Mouse (Mus musculus) hindbrain, embryonic 13.5 days (tissue): Measurements from ENCODE around the gene Cib2. TPM values are rescaled to one million over a fixed set of nuclear protein-coding genes. Genes with fewer than 3 reads are reported as not detected.

Source experiments
- ATAC-seq: fragments of 200-750 bp; cut with Nextera tagmentation; 2 replicates; pipeline ENCODE4 v1.8.0; 2017; ENCODE audit warnings: moderate TSS enrichment; ENCODE audit not compliant: low FRiP score
- H3K27ac ChIP-seq: fragments of 300-500 bp; sonication (generic); 2 replicates; pipeline ENCODE4 v1.5.1; 2015; ENCODE audit warnings: inconsistent platforms, mild to moderate bottlenecking, moderate library complexity
- H3K27me3 ChIP-seq: fragments of 300-500 bp; sonication (generic); 2 replicates; pipeline ENCODE4 v1.6.1; 2015; ENCODE audit warnings: mild to moderate bottlenecking, inconsistent platforms
- H3K36me3 ChIP-seq: fragments of 300-500 bp; sonication (generic); 2 replicates; pipeline ENCODE4 v1.6.1; 2015; ENCODE audit warnings: mild to moderate bottlenecking, inconsistent platforms
- H3K4me1 ChIP-seq: fragments of 300-500 bp; sonication (generic); replicated peaks from 2 replicates; pipeline ENCODE4 v1.6.1; 2015; ENCODE audit warnings: inconsistent platforms
- H3K4me2 ChIP-seq: fragments of 300-500 bp; sonication (generic); 2 replicates; pipeline ENCODE4 v1.6.1; 2015; ENCODE audit warnings: inconsistent platforms, mild to moderate bottlenecking, moderate library complexity
- H3K4me3 ChIP-seq: fragments of 300-500 bp; sonication (generic); 2 replicates; pipeline ENCODE4 v1.5.1; 2015; ENCODE audit warnings: mild to moderate bottlenecking, inconsistent platforms
- H3K9ac ChIP-seq: fragments of 300-500 bp; sonication (generic); 2 replicates; pipeline ENCODE4 v1.6.1; 2015; ENCODE audit warnings: mild to moderate bottlenecking, inconsistent platforms
- H3K9me3 ChIP-seq: fragments of 300-500 bp; sonication (generic); 2 replicates; pipeline ENCODE4 v1.6.1; 2016; ENCODE audit warnings: inconsistent platforms
- WGBS: fragments of 180-500 bp; shearing (Covaris S2); methylation state at CpG from one replicate; pipeline ENCODE4 v1.1.7; 2015; 5-methylcytosine and 5-hydroxymethylcytosine counted together
- polyA plus RNA-seq: library from polyadenylated mRNA; unstranded; fragments of >200 nt; fragmentation: Nextera tagmentation; extraction: Ambion mirVana; gene quantifications from 2 replicates; pipeline ENCODE4 v1.2.1, GENCODE M21; 2015

Gene Cib2
- polyA plus RNA-seq, 1 experiment from 2014 or later: 45.2 TPM

GRCm38 (mm10) chr9:54571130-54571839, 11.3 kb upstream of the Cib2 start:
- WGBS: 85% methylated on average over 9 of the region's 9 CpGs
- H3K27ac ChIP-seq: no peak overlapping the region
- no peak for ATAC-seq
- H3K9me3 ChIP-seq: no peaks in the 10 kb centered on the region
- no peaks in the 10 kb centered on the region for H3K27me3 ChIP-seq
- H3K4me2 ChIP-seq: no peak overlapping the region
- H3K4me3 ChIP-seq: no peak overlapping the region
- no peaks in the 10 kb centered on the region for H3K4me1 ChIP-seq
- H3K9ac ChIP-seq: no peak overlapping the region
- H3K36me3 ChIP-seq: no peaks in the 10 kb centered on the region

GRCm38 (mm10) chr9:54568732-54569131, 8.7 kb upstream of the Cib2 start:
- no peak overlapping the region for H3K9ac ChIP-seq
- no peak overlapping the region for H3K4me2 ChIP-seq
- H3K4me3 ChIP-seq: no peak overlapping the region
- H3K27ac ChIP-seq: no peak overlapping the region
- no peak for ATAC-seq
- H3K36me3 ChIP-seq: no peaks in the 10 kb centered on the region
- H3K27me3 ChIP-seq: no peaks in the 10 kb centered on the region
- no peaks in the 10 kb centered on the region for H3K9me3 ChIP-seq
- H3K4me1 ChIP-seq: no peaks in the 10 kb centered on the region
- WGBS: 35% methylated on average over 2 of the region's 2 CpGs

- Histone ChIP-seq H3K4me2 (no peak overlapping the region), H3K27ac (no peak overlapping the region), H3K4me1 (no peaks in the 10 kb centered on the region), H3K9me3 (no peaks in the 10 kb centered on the region), H3K9ac (no peak overlapping the region), H3K27me3 (no peaks in the 10 kb centered on the region), H3K36me3 (no peaks in the 10 kb centered on the region), H3K4me3 (no peak overlapping the region)
- WGBS: 70% methylated on average over 4 of the region's 4 CpGs
- no peak for ATAC-seq
Measured at GRCm38 (mm10) chr9:54566958-54567357, 6.9 kb upstream of the Cib2 start.

DNA sequence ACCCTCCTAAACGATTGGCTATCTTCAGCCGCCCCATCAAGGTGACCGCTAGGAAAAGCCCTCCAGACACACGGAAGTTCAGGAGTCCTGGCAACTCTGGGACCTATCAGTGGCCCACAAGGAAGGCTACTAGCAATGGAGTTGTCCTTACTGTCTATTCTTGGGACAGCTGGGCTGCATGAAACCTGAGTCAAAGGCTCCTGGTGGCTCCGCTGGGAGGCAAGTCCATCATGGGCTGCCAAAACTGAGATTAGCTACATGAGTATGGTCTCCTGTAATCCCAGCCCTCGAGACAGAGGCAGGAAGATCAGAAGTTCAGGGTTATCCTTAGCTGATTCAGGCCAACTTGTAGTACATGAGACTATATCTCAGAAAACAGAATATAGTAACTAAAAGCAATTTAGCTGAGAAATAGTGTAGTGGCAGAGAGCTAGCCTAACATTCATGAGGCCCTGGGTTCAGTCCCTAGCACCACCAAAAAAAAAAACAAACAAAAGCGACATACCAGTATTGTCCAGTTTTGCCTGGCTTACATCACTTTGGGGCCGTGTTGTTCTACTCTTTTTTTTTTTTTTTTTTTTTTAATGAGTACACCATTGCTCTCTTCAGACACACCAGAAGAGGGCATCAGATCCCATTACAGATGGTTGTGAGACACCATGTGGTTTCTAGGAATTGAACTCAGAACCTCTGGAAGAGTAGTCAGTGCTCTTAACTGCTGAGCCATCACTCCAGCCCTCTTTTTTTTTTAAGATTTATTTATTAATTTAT, 998 bp upstream of the Cib2 start:
- H3K4me2 ChIP-seq: peak overlapping the region; percentile 71
- no peak overlapping the region for H3K9ac ChIP-seq
- no peak for ATAC-seq
- no peak overlapping the region for H3K4me3 ChIP-seq
- H3K9me3 ChIP-seq: no peaks in the 10 kb centered on the region
- H3K36me3 ChIP-seq: no peaks in the 10 kb centered on the region
- peaks cover 21% of the 10 kb centered on the region for H3K4me1 ChIP-seq
- 87% methylated on average over 8 of the region's 8 CpGs for WGBS
- no peak overlapping the region for H3K27ac ChIP-seq
- H3K27me3 ChIP-seq: no peaks in the 10 kb centered on the region

- no peak overlapping the region for H3K4me3 ChIP-seq
- H3K4me1 ChIP-seq: peaks cover 21% of the 10 kb centered on the region
- WGBS: 76% methylated on average over 8 of the region's 8 CpGs
- no peak overlapping the region for H3K9ac ChIP-seq
- H3K9me3 ChIP-seq: no peaks in the 10 kb centered on the region
- H3K27ac ChIP-seq: no peak overlapping the region
- peak overlapping the region; percentile 71; the same call in 1 of the 2 replicates for H3K4me2 ChIP-seq
- ATAC-seq: no peak
- H3K27me3 ChIP-seq: no peaks in the 10 kb centered on the region
- H3K36me3 ChIP-seq: no peaks in the 10 kb centered on the region
Measured at GRCm38 (mm10) chr9:54558731-54559130, 1.3 kb downstream of the Cib2 start.

GRCm38 (mm10) chr9:54555044-54555443, 5.0 kb downstream of the Cib2 start:
- H3K27ac ChIP-seq: no peak overlapping the region
- H3K9ac ChIP-seq: no peak overlapping the region
- H3K36me3 ChIP-seq: 0 out of 2 replicates have a peak, but pooled peaks cover 2% of the 10 kb centered on the region
- 68% methylated on average over 2 of the region's 2 CpGs for WGBS
- H3K4me2 ChIP-seq: no peak overlapping the region
- no peak for ATAC-seq
- no peak overlapping the region for H3K4me3 ChIP-seq
- H3K4me1 ChIP-seq: peaks cover 17% of the 10 kb centered on the region
- no peaks in the 10 kb centered on the region for H3K27me3 ChIP-seq
- H3K9me3 ChIP-seq: no peaks in the 10 kb centered on the region

DNA sequence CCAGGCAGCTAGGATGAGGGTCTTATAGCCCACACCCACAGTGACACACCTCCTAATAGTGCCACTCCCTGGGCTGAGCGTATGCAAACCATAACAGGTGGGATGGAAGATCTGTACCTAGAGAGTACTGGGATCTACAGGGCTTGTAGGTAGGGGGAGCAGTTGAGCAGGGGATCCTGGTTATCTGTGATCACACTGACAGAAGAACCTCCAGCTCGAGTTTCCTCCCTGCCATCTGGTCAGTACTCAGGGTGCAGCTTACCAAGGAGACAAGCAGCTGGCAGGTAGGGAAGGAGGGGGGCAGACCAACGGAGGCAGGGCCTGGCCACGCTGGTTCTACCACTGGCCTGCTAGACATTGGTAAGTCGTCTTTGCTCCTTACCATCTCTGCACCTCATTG, 7.6 kb downstream of the Cib2 start:
- H3K4me1 ChIP-seq: no peaks in the 10 kb centered on the region
- ATAC-seq: no peak

DNA sequence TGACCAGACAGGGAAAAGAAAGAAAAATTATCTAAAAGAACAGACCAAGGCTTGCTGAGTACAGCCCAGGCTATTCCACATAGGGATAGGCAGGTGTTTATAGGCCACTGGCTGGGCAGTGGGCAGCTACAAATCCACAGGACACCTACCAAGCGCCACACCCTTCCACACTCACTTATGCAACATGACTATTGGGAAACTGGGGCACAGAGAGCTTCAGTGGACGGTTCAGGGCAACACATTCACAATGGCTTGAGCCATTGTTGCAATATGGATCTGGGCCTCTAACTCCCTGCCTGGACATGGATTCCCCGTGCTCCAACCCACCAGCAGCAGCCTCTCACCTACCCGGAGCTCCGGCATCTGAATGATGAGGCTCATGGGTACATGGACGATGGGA, 10.6 kb downstream of the Cib2 start:
- Histone ChIP-seq H3K27ac (no peak overlapping the region), H3K4me2 (no peak overlapping the region), H3K4me3 (no peak overlapping the region), H3K9me3 (no peaks in the 10 kb centered on the region), H3K9ac (no peak overlapping the region), H3K36me3 (peaks cover 42% of the 10 kb centered on the region), H3K4me1 (no peaks in the 10 kb centered on the region), H3K27me3 (no peaks in the 10 kb centered on the region)
- no peak for ATAC-seq
- 90% methylated on average over 6 of the region's 6 CpGs for WGBS

More for the DNA sequence above, 7.6 kb downstream of the Cib2 start:
- no peaks in the 10 kb centered on the region for H3K9me3 ChIP-seq
- H3K27ac ChIP-seq: no peak overlapping the region
- H3K27me3 ChIP-seq: no peaks in the 10 kb centered on the region
- H3K36me3 ChIP-seq: peaks cover 16% of the 10 kb centered on the region
- H3K4me2 ChIP-seq: no peak overlapping the region
- 35% methylated on average over 5 of the region's 5 CpGs for WGBS
- H3K4me3 ChIP-seq: no peak overlapping the region
- H3K9ac ChIP-seq: no peak overlapping the region

DNA sequence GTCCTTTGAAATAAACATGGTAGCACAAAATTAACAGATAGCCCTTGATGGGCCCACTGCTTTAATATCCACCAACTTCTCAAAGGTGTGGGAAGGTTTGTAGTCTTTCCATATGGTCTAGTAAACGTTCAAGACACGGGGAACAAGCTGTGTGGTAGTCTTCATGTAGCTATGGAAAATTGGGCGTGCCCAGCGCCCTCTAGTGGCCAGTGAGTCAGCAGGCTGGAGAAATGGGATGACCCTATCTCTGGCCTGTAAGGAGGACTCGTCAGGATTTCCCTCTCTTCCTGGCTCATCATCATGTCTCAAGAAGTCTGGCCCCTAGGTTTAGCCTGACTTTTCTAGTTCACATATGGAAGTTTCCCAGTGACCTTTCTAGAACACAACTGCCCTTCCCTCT, 12.5 kb downstream of the Cib2 start:
- WGBS: 19% methylated on average over 5 of the region's 5 CpGs
- no peak overlapping the region for H3K4me3 ChIP-seq
- H3K4me2 ChIP-seq: no peak overlapping the region
- no peaks in the 10 kb centered on the region for H3K9me3 ChIP-seq
- H3K9ac ChIP-seq: no peak overlapping the region
- H3K4me1 ChIP-seq: no peaks in the 10 kb centered on the region
- 0 out of 2 replicates have a peak, but pooled peaks have one; percentile 10 for ATAC-seq
- no peaks in the 10 kb centered on the region for H3K27me3 ChIP-seq
- peaks cover 50% of the 10 kb centered on the region for H3K36me3 ChIP-seq
- H3K27ac ChIP-seq: no peak overlapping the region

GRCm38 (mm10) chr9:54544954-54545315, 15.1 kb downstream of the Cib2 start:
- Histone ChIP-seq H3K36me3 (peaks cover 49% of the 10 kb centered on the region), H3K27ac (no peak overlapping the region), H3K4me1 (no peaks in the 10 kb centered on the region), H3K4me3 (no peak overlapping the region), H3K9ac (no peak overlapping the region), H3K4me2 (no peak overlapping the region), H3K27me3 (no peaks in the 10 kb centered on the region), H3K9me3 (no peaks in the 10 kb centered on the region)
- ATAC-seq: no peak
- WGBS: 94% methylated on average over 4 of the region's 4 CpGs

GRCm38 (mm10) chr9:54544212-54544953, 15.6 kb downstream of the Cib2 start:
- Histone ChIP-seq H3K36me3 (peaks cover 49% of the 10 kb centered on the region), H3K9ac (no peak overlapping the region), H3K27ac (no peak overlapping the region), H3K4me2 (no peak overlapping the region), H3K4me1 (no peaks in the 10 kb centered on the region), H3K9me3 (no peaks in the 10 kb centered on the region), H3K27me3 (no peaks in the 10 kb centered on the region), H3K4me3 (no peak overlapping the region)
- WGBS: 87% methylated on average over 9 of the region's 9 CpGs
- no peak for ATAC-seq

DNA sequence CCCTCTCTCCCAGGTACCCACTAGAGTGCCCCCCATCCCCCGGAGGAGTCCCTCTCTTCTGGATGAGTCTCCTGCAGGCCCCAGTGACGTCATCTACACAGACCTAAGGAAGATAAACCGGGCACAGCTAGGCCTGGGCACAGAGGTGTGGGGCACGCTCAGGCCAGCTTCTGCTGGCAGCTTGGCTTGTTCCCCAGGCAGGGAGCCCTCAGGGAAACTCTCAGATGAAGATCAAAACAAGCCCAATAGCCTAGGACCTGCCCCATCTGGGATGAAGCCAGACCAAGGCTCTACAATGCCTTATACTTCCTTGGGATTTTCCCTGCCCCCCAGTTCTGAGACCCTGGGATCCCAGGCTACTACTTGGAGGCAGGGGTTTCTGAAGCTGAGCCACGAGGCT, 19.2 kb downstream of the Cib2 start:
- 84% methylated on average over 5 of the region's 5 CpGs for WGBS
- peaks cover 10% of the 10 kb centered on the region; the same call in 1 of the 2 replicates for H3K4me1 ChIP-seq
- no peak overlapping the region for H3K4me2 ChIP-seq
- ATAC-seq: no peak
- no peaks in the 10 kb centered on the region for H3K9me3 ChIP-seq
- H3K36me3 ChIP-seq: peaks cover 22% of the 10 kb centered on the region
- H3K27me3 ChIP-seq: no peaks in the 10 kb centered on the region
- no peak overlapping the region for H3K9ac ChIP-seq
- no peak overlapping the region for H3K4me3 ChIP-seq
- H3K27ac ChIP-seq: no peak overlapping the region
